Mouse (Mus musculus) embryonic fibroblast, embryonic 13.5 days (primary cell): ENCODE measurements around the gene Pde11a. TPM values are rescaled to one million over a fixed set of nuclear protein-coding genes. Genes with fewer than 3 reads are reported as not detected.

Source experiments
- H3K27ac ChIP-seq: 2 replicates; pipeline ENCODE4 v1.5.1; 2012; ENCODE audit warnings: low read length, control low read depth, inconsistent platforms; ENCODE audit not compliant: insufficient read depth
- H3K4me1 ChIP-seq: 2 replicates; pipeline ENCODE4 v1.6.1; 2011; ENCODE audit warnings: low read length; ENCODE audit not compliant: control insufficient read depth, insufficient read depth
- H3K4me3 ChIP-seq: 2 replicates; pipeline ENCODE4 v1.5.1; 2011; ENCODE audit warnings: mild to moderate bottlenecking, control low read depth, low read length; ENCODE audit not compliant: insufficient read depth
- CTCF ChIP-seq: IDR thresholded peaks from 2 replicates; pipeline ENCODE4 v1.5.1; 2011; ENCODE audit warnings: mild to moderate bottlenecking, control low read depth, low read length, moderate library complexity, borderline replicate concordance; ENCODE audit not compliant: insufficient read depth
- POLR2A ChIP-seq: IDR thresholded peaks from 2 replicates; pipeline ENCODE4 v1.6.1; 2011; ENCODE audit warnings: low read depth, mild to moderate bottlenecking, control low read depth, low read length, moderate library complexity
- polyA plus RNA-seq: library from polyadenylated mRNA; stranded (reverse); fragments of >200 nt; gene quantifications from 2 replicates; pipeline ENCODE4 v1.2.4, GENCODE M21; 2011; ENCODE audit warnings: low read depth; ENCODE audit not compliant: missing spikeins, insufficient read length

The Pde11a gene
- polyA plus RNA-seq, 1 experiment, result 0.26 TPM

DNA sequence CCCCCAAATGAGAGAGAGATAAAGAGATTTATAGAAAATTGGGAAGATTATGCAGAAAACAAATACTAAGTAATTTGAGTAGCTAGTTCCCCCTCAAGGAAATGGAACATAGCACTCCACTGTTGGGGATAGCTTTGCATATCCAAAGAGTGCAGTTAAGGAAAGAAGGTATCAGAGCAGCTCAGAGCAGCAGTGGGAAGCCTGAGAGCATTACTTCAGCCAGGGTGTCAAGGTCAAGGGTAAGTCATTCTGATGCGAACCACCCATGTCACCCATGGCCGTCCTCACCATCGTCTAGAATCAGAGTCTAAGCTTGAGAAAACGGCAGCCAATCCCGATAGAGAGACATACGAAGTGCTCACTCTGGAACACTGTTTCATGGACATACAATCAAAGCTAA, 211.9 kb downstream of the Pde11a start:
- TF ChIP-seq POLR2A, result no peak
- TF ChIP-seq CTCF, result no peak
- Histone ChIP-seq H3K4me1 (no peaks in the 10 kb centered on the region; the same call in 1 of the 2 replicates), H3K27ac (no peak overlapping the region), H3K4me3 (no peak overlapping the region)

GRCm38 (mm10) chr2:76124821-76125220, 213.8 kb downstream of the Pde11a start:
- Histone ChIP-seq H3K4me1 (no peaks in the 10 kb centered on the region; the same call in 1 of the 2 replicates), H3K4me3 (no peak overlapping the region), H3K27ac (no peak overlapping the region)
- TF ChIP-seq CTCF (no peak), POLR2A (no peak)

- no peak for TF ChIP-seq POLR2A
- no peak for TF ChIP-seq CTCF
Measured at GRCm38 (mm10) chr2:76122167-76122566, 216.4 kb downstream of the Pde11a start.

DNA sequence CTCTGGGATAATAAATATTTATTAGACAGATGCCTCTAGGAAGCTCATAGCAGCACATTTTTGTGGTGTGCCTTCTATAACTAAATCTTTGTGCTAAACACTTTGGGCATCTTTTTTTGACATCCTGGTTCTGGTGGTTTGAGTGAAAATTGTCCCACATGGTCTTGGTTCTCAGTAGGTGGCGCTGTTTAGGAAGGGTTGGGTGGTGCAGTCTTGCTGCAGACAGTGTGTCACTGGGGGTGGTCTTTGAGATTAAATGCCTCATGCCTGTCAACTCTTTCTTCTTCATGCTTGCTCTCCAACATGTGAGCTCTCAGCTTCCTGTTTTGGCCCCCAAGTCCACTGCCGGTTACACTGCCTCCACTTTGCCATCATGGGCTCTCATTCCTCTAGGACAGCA, 218.7 kb downstream of the Pde11a start:
- H3K4me1 ChIP-seq, result no peaks in the 10 kb centered on the region; the same call in 1 of the 2 replicates
- H3K27ac ChIP-seq, result no peak overlapping the region
- TF ChIP-seq CTCF (no peak; the same call in 1 of the 2 replicates), POLR2A (no peak)
- no peak overlapping the region for H3K4me3 ChIP-seq

More at GRCm38 (mm10) chr2:76122167-76122566, 216.4 kb downstream of the Pde11a start:
- Histone ChIP-seq H3K4me1 (no peaks in the 10 kb centered on the region; the same call in 1 of the 2 replicates), H3K4me3 (no peak overlapping the region), H3K27ac (no peak overlapping the region)

GRCm38 (mm10) chr2:76118491-76118890, 220.1 kb downstream of the Pde11a start:
- Histone ChIP-seq H3K4me1 (no peaks in the 10 kb centered on the region; the same call in 1 of the 2 replicates), H3K27ac (no peak overlapping the region), H3K4me3 (no peak overlapping the region)
- no peak for TF ChIP-seq CTCF
- no peak for TF ChIP-seq POLR2A

DNA sequence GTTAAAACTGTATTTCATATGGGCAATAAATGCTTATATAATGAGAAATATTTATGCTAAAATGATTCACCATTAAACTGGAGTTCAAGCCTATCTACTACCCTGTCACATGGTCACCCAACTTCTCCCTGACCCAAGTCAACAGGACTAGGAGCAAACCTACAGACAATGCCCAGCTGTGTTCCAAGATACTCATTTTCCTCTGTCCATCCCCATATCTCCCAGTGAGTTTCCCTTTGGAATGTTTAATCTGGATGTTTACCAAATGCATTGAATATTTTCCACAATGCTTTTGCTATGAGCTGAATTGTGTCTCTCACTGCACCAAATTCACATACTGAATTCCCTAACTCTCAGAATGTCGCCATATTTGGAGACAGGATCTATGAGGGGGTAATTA, 221.4 kb downstream of the Pde11a start:
- Histone ChIP-seq H3K27ac (no peak overlapping the region), H3K4me3 (no peak overlapping the region), H3K4me1 (no peaks in the 10 kb centered on the region; the same call in 1 of the 2 replicates)
- TF ChIP-seq CTCF (no peak), POLR2A (no peak)

DNA sequence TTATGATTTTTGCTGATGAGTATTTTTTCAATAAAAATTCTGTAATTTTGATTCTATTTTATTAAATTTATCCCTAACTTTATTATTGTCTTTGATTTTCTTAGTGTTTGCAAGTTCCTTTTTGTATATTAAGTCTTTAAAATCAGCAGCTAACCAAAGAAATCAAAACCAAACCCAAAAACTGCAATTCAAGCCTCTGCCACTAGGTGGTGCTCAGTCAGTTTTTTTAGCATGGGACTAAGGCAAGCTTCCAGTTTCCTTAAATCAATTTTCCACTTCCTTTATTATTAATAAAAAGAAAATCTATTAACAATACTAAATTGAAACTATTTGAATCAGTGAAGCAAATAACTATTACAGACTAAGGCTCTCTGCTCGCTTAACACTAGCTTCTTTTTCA, 222.9 kb downstream of the Pde11a start:
- H3K4me1 ChIP-seq, result no peaks in the 10 kb centered on the region; the same call in 1 of the 2 replicates
- no peak overlapping the region for H3K27ac ChIP-seq
- TF ChIP-seq POLR2A (no peak), CTCF (no peak)
- H3K4me3 ChIP-seq, result no peak overlapping the region

DNA sequence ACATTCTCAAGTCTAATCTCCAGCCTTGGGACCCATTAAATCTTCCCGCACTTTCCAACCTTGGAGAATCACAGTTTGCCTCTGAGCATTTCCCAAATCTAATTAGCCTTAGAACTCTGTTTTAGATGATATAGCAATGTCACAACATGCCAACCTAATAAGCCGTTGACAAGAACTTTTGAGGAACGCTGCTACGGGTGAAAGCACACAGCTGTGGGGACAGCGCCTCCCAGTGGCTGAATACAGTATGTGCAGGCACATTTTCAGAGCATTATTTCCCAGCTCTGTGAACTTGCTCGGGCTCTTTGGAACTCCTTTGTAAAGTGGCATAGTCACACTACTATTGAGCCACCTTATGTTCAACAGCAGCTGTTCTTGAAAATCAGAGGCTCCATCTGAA, 223.8 kb downstream of the Pde11a start:
- H3K4me1 ChIP-seq, result no peaks in the 10 kb centered on the region; the same call in 1 of the 2 replicates
- TF ChIP-seq POLR2A (no peak), CTCF (peak; percentile 90)

DNA sequence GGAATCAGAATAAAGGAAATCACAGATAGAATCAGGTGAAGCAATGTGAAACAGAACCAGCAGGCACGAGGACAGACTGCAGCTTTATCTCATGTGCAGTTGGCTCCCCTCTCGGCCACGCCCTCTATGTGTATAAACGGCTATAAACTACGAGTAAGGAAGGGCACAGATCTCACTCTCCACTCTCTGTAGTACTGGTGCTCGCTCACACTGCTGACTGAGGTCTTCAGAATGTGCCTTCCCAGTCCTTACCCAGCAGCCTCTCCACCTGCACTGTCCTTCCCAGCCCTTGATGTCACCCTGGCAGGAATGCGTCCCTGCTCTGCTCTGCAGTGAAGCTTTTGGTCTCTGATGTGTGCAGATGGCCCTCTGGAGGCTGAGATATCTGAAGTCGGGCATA, 228.9 kb downstream of the Pde11a start:
- Histone ChIP-seq H3K4me3 (no peak overlapping the region), H3K4me1 (no peaks in the 10 kb centered on the region), H3K27ac (no peak overlapping the region)
- TF ChIP-seq CTCF, result no peak
- TF ChIP-seq POLR2A, result no peak

More for the DNA sequence above, 223.8 kb downstream of the Pde11a start:
- H3K27ac ChIP-seq, result no peak overlapping the region
- no peak overlapping the region for H3K4me3 ChIP-seq

GRCm38 (mm10) chr2:76101889-76102602, 236.5 kb downstream of the Pde11a start:
- Histone ChIP-seq H3K27ac (no peak overlapping the region), H3K4me3 (no peak overlapping the region), H3K4me1 (no peaks in the 10 kb centered on the region)
- TF ChIP-seq CTCF (no peak), POLR2A (no peak)

DNA sequence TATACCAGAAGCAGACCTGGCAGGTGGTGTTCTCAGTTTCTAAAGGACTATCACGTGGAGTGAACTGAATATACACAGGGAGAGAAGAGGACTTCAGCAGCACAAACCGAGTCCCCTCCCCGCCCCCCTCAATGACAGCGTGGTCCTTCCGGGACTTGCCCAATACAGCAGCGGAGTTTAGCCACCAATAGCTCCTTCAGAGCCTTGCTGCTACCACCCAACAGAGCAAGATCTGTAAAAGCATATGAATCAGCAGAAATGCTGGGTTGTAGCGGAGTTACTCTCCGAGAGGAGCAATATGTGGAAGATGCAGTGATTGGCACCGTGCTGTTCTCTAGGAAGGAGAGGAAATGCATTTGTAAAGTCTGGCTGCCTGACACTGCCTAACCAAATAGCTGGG, 238.0 kb downstream of the Pde11a start:
- H3K4me1 ChIP-seq, result no peaks in the 10 kb centered on the region
- no peak for TF ChIP-seq POLR2A
- no peak for TF ChIP-seq CTCF

More for the DNA sequence above, 238.0 kb downstream of the Pde11a start:
- H3K27ac ChIP-seq, result no peak overlapping the region
- H3K4me3 ChIP-seq, result no peak overlapping the region
